Mouse (Mus musculus) hindbrain, embryonic 13.5 days (tissue): ENCODE results near the gene Itpripl2. TPM values are rescaled to one million over a fixed set of nuclear protein-coding genes. Genes with fewer than 3 reads are reported as not detected.

Experiments
- ATAC-seq: fragments of 200-750 bp; cut with Nextera tagmentation; 2 replicates; pipeline ENCODE4 v1.8.0; 2017; ENCODE audit warnings: moderate TSS enrichment; ENCODE audit not compliant: low FRiP score
- H3K27ac ChIP-seq: fragments of 300-500 bp; sonication (generic); 2 replicates; pipeline ENCODE4 v1.5.1; 2015; ENCODE audit warnings: inconsistent platforms, mild to moderate bottlenecking, moderate library complexity
- H3K27me3 ChIP-seq: fragments of 300-500 bp; sonication (generic); 2 replicates; pipeline ENCODE4 v1.6.1; 2015; ENCODE audit warnings: mild to moderate bottlenecking, inconsistent platforms
- H3K36me3 ChIP-seq: fragments of 300-500 bp; sonication (generic); 2 replicates; pipeline ENCODE4 v1.6.1; 2015; ENCODE audit warnings: mild to moderate bottlenecking, inconsistent platforms
- H3K4me1 ChIP-seq: fragments of 300-500 bp; sonication (generic); replicated peaks from 2 replicates; pipeline ENCODE4 v1.6.1; 2015; ENCODE audit warnings: inconsistent platforms
- H3K4me2 ChIP-seq: fragments of 300-500 bp; sonication (generic); 2 replicates; pipeline ENCODE4 v1.6.1; 2015; ENCODE audit warnings: inconsistent platforms, mild to moderate bottlenecking, moderate library complexity
- H3K4me3 ChIP-seq: fragments of 300-500 bp; sonication (generic); 2 replicates; pipeline ENCODE4 v1.5.1; 2015; ENCODE audit warnings: mild to moderate bottlenecking, inconsistent platforms
- H3K9ac ChIP-seq: fragments of 300-500 bp; sonication (generic); 2 replicates; pipeline ENCODE4 v1.6.1; 2015; ENCODE audit warnings: mild to moderate bottlenecking, inconsistent platforms
- H3K9me3 ChIP-seq: fragments of 300-500 bp; sonication (generic); 2 replicates; pipeline ENCODE4 v1.6.1; 2016; ENCODE audit warnings: inconsistent platforms
- WGBS: fragments of 180-500 bp; shearing (Covaris S2); methylation state at CpG from one replicate; pipeline ENCODE4 v1.1.7; 2015; 5-methylcytosine and 5-hydroxymethylcytosine counted together
- polyA plus RNA-seq: library from polyadenylated mRNA; unstranded; fragments of >200 nt; fragmentation: Nextera tagmentation; extraction: Ambion mirVana; gene quantifications from 2 replicates; pipeline ENCODE4 v1.2.1, GENCODE M21; 2015

The Itpripl2 gene
- polyA plus RNA-seq, 1 experiment from 2014 or later = 1.2 TPM

DNA sequence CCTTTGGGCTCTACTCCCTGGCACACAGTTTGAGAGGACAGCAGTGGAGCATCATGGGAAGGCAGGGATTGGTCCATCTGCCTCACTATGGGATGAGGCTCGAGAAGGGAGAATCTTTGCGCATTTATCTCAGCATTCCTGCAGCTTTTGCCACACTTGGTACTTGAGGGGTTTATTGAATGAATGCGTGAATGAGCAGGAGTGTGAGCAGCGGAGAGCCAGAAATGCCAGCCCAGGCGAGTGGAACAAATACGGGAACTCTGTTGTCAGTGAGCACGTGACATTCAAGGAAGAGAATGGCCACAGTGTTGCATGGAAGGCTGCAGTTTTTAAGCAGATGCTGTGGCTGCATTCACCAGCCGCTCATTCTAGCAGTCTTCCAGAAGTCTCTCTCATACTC lies 10.6 kb upstream of the Itpripl2 start:
- Histone ChIP-seq H3K27me3 (0 out of 2 replicates have a peak, but pooled peaks cover 5% of the 10 kb centered on the region), H3K4me3 (no peak overlapping the region), H3K36me3 (no peaks in the 10 kb centered on the region), H3K9ac (no peak overlapping the region), H3K9me3 (peaks cover 3% of the 10 kb centered on the region; the same call in 1 of the 2 replicates), H3K27ac (no peak overlapping the region), H3K4me2 (no peak overlapping the region), H3K4me1 (no peaks in the 10 kb centered on the region)
- 68% methylated on average over 8 of the region's 8 CpGs for WGBS
- no peak for ATAC-seq

DNA sequence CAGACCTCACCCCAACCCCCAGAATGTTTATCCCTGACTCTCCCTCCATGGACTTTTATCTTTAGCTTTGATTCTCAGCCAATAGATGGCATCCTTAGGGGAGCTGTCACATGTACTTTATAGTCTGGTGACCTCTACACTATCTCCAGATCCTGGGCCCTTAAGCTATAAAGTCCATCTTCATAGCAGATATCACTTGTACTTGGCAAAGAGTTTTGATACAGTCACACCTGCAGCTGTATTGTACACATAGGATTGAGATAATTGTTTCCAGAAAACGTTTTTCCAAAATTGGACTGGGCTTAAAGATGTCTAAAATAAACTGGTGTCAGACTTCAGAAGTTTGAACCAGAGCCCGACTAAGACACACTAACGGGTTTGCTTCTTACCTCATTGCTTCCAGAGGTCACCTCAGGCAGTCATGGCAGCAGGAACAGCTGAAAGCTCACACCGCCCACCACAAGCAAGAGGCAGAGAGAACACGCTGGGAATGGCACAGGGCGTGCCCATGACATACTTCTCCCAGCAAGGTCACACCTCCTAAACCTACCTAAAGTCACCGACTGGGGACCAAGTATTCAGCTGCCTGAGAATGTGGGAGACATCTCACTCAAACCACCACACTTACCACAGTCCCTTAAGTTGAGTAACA lies 8.1 kb upstream of the Itpripl2 start:
- no peak overlapping the region for H3K4me2 ChIP-seq
- ATAC-seq = no peak
- 0 out of 2 replicates have a peak, but pooled peaks cover 2% of the 10 kb centered on the region for H3K27me3 ChIP-seq
- WGBS = 82% methylated on average over 7 of the region's 7 CpGs
- H3K4me1 ChIP-seq = no peaks in the 10 kb centered on the region
- H3K36me3 ChIP-seq = no peaks in the 10 kb centered on the region
- H3K27ac ChIP-seq = no peak overlapping the region
- H3K9ac ChIP-seq = no peak overlapping the region
- no peak overlapping the region for H3K4me3 ChIP-seq
- H3K9me3 ChIP-seq = peaks cover 3% of the 10 kb centered on the region; the same call in 1 of the 2 replicates

DNA sequence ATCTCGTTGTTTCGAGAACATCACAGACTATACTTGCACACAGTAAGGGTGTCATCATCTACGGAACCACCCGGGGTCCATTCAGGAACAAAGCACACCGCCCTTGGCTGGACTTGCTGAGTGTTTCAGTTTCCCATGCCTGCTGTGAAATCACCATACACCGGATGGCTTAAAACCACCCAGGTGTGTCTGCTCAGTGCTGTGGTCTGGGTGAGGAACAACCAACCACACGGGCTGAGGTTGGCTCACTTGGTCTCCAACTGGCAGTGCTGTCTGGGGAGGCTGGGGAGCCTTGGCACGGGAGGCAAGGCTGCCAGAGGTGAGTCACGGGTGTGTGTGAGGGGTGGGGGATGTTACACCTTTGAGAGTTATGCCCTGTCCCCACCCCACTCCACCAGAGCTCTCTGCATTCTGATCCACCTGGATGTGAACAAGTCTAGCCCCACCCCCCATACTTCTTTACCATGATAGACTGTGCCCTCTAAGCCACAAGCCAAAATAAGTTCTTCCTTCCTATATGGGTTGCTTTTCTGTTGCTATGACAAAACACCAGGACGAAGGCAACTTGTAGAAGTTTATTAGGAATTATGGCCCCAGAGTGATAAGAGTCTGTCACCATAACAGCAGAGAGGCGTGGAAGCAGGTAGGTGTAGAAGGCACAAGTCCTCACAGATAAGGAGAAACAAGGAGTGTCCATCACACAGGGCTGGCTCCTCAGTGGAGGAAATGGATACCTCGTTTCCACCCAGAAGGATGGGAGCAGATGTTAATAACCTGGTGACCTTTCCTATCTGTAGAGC lies 7.4 kb upstream of the Itpripl2 start:
- 89% methylated on average over 12 of the region's 12 CpGs for WGBS

DNA sequence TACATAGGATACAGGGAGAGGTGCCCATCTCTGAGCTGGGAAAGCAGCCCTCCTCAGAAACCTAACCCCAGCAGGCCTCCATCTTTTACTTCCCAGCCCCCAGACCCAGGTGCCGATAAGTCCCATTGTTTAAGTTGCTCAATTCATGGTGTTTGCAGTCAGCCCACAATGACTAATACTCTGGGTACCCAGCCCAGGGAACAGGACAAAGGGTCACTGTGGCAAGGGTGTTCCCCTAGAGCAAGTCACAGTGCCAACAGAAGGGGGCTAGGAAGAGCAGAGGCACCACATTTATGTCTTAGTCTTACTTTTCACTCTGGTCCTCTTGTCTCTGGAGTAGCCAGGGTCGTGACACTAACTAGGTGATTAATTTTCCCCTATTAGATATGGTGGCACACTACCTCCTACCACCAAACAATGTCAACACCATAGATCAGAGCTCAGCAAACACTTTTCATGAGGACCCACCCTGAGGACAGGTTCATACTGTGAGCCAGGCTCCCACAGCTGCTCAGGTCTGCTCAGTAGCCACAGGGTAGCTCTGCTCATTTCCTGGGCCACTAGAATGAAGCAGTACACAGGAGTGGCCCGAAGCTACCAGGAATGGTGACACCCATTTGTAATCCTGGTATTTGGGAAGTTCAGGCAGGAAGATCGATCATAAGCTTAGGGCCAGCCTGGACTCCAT lies 3.3 kb upstream of the Itpripl2 start:
- Histone ChIP-seq H3K36me3 (no peaks in the 10 kb centered on the region), H3K4me2 (no peak overlapping the region), H3K4me1 (peaks cover 21% of the 10 kb centered on the region), H3K27ac (no peak overlapping the region), H3K9me3 (no peaks in the 10 kb centered on the region), H3K27me3 (peaks cover 44% of the 10 kb centered on the region), H3K4me3 (no peak overlapping the region), H3K9ac (no peak overlapping the region)
- 73% methylated on average over 4 of the region's 4 CpGs for WGBS
- no peak for ATAC-seq

More for the DNA sequence above, 7.4 kb upstream of the Itpripl2 start:
- H3K9me3 ChIP-seq = peaks cover 3% of the 10 kb centered on the region; the same call in 1 of the 2 replicates
- ATAC-seq = no peak
- H3K4me2 ChIP-seq = no peak overlapping the region
- H3K4me1 ChIP-seq = no peaks in the 10 kb centered on the region
- no peak overlapping the region for H3K27ac ChIP-seq
- no peak overlapping the region for H3K9ac ChIP-seq
- H3K27me3 ChIP-seq = peaks cover 5% of the 10 kb centered on the region; the same call in 1 of the 2 replicates
- H3K4me3 ChIP-seq = no peak overlapping the region
- H3K36me3 ChIP-seq = no peaks in the 10 kb centered on the region

DNA sequence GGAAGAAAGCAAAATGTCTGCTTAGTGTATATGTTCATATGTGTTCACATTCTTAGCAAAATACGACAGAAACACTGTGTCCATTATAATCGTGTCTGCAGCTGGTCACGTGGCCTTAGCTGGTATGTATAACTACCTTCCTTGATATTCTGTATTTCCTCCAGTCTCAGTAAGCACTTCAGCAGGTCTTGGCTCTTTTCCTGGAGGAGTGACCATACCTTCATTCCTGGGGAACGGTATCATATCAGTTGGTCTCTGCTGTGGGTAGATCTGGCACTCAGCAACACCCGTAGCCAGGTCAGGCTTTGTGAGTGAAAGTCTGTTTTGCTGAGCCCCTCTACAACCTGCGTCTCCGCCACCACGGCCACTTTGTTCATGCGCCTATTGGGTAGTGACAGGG lies 2.1 kb upstream of the Itpripl2 start:
- H3K4me3 ChIP-seq = no peak overlapping the region
- peaks cover 53% of the 10 kb centered on the region for H3K27me3 ChIP-seq
- no peak for ATAC-seq
- no peaks in the 10 kb centered on the region for H3K9me3 ChIP-seq
- H3K4me1 ChIP-seq = peaks cover 23% of the 10 kb centered on the region
- H3K4me2 ChIP-seq = no peak overlapping the region
- H3K9ac ChIP-seq = no peak overlapping the region
- H3K27ac ChIP-seq = no peak overlapping the region
- 91% methylated on average over 9 of the region's 9 CpGs for WGBS
- no peaks in the 10 kb centered on the region for H3K36me3 ChIP-seq

DNA sequence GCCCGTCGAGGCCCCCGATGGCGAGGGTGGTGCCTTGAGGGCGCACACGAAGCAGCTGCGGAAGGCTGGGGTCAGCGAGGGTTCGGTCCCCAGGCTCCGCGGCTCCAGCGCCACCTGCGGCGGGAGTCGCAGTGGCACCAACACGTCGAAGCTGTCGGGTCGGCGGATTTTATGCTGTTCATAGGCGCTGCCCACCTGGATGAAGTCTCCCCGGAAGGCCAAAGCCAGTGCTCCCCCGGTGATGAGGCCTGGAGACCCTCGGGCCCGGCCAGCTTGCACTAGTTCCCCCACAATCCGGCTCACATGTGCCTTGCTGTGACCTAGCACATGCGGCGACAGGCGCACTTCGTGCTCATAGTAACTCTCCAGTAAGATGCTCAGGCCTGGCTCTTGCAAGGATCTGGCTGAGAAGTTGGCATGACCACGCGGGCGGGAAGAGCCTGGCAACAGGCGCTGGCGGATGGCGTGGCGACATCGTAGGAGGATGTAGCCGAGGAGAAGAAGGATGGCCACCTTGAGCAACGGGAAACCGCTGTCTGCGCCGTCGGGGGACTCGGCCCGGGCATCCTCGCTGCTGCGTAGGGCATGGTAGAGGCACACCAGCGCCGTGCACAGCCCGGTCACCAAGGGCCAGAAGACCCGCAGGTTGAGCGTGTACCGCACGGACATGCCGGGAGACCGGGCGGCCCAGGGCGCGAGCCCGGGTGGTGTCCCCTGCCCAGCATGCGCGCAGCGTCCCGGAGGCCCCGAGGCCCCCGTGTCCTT lies 927 bp downstream of the Itpripl2 start:
- 2% methylated on average over 67 of the region's 67 CpGs for WGBS
- Histone ChIP-seq H3K4me3 (peak overlapping the region; percentile 51), H3K36me3 (no peaks in the 10 kb centered on the region), H3K27ac (peak overlapping the region; percentile 64), H3K9ac (peak overlapping the region; percentile 73), H3K4me1 (peaks cover 27% of the 10 kb centered on the region), H3K4me2 (peak overlapping the region; percentile 74), H3K27me3 (peaks cover 66% of the 10 kb centered on the region), H3K9me3 (no peaks in the 10 kb centered on the region)
- peak; percentile 37; the same call in 1 of the 2 replicates for ATAC-seq

DNA sequence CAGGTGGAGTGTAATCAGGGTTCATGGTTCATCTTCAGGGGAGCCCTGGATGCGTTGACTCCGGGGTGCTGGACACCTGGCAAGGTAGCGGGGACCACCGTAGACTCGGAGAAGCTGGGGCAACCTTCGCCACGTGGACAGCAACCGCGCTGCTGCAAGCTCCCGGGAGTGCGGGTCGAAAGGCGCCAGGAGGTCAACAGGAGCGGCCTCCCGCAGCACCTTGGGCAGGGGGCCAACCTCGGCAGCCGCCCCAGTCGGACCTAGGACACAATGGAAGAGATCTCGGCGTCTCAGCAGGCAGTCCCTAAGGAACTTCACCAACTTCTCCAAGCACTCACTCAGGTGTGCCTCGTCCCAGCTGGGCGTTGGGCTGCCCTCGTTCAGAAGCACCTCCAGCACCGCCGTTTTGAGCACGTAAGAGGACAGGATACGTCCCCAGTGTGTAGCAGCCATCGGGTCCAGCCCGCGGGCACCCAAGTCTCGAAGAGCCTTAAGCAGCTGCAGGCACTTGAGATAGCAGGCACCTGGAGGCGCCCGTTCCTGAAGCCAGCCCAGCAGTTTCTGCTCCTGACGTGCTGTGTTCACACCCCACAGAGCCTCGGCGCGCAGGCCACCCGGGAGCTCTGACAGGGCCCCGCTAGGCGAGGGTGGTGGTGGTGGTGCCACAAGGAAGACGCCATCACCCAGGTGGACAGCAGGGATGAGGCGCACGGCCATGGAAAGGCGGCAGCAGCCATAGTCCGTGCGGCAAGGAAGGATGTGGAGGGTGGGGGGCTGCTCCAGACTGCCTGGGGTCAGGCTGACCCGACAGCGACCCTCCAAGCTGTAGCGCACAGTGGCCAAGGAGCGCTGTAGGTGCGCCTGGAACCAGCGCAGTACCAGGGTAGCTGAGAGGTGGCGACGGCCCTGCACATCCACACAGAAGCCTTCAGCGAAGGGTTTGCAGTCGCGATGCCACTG lies 1.8 kb downstream of the Itpripl2 start:
- WGBS = 12% methylated on average over 57 of the region's 57 CpGs
- Histone ChIP-seq H3K9me3 (no peaks in the 10 kb centered on the region), H3K27me3 (peaks cover 66% of the 10 kb centered on the region), H3K4me1 (peaks cover 27% of the 10 kb centered on the region), H3K27ac (no peak overlapping the region), H3K9ac (no peak overlapping the region), H3K36me3 (no peaks in the 10 kb centered on the region), H3K4me3 (peak overlapping the region; percentile 51), H3K4me2 (peak overlapping the region; percentile 74)
- no peak; the same call in 1 of the 2 replicates for ATAC-seq

DNA sequence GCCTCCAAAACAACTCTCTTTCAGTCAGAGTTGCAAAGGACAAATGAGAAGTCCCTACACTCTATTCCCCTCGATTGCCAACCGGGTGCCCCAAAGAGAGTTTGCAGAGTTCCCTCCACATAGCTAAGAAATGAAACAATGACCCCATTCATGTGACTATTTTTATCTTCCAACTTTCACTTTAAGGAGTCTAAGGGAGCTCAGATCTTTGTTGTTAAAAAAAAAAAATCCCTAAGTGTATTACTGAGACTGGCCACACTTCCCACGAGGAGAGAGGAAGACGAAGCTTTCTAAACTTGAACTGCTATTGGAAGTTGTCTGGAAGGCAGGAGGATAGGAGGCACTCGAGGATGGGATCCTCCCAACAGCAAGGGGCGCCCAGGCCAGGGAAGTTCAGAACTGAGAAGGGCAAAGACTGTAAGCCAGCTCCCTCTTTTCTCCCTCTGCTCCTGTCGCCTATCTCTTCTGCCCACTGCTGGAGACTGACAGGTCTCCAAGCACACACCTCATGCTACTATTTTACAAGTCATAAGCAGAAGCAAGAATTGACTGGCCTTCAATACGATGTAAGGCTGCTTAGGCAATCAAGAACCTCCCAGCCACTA lies 3.6 kb downstream of the Itpripl2 start:
- Histone ChIP-seq H3K4me1 (peaks cover 27% of the 10 kb centered on the region), H3K4me3 (no peak overlapping the region), H3K27ac (no peak overlapping the region), H3K9me3 (no peaks in the 10 kb centered on the region), H3K4me2 (no peak overlapping the region), H3K36me3 (no peaks in the 10 kb centered on the region), H3K27me3 (peaks cover 56% of the 10 kb centered on the region), H3K9ac (no peak overlapping the region)
- no peak for ATAC-seq
- WGBS = 27% methylated on average over 8 of the region's 8 CpGs

DNA sequence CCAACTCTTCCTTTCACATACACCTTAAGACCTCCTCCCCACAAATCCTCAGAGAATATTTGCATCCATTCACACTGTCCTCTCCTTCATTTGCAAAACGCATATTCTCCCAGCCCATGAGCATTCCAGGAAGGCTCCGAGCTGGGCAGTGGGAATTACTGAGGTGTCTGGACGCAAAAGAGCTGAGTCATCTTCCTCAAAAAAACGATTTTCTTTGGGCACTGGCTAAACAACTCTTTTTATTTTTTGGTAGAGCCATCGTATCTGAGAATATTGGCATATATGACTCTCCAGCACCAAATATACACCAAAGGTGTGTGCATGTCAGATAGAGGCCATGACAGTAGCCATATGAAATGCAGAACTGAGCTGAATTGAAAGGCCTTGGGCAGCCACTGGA lies 4.9 kb downstream of the Itpripl2 start:
- no peak overlapping the region for H3K4me3 ChIP-seq
- ATAC-seq = no peak
- peaks cover 43% of the 10 kb centered on the region for H3K27me3 ChIP-seq
- peaks cover 25% of the 10 kb centered on the region for H3K4me1 ChIP-seq
- H3K36me3 ChIP-seq = no peaks in the 10 kb centered on the region
- whole genome bisulfite sequencing = 66% methylated on average over 5 of the region's 5 CpGs
- H3K27ac ChIP-seq = no peak overlapping the region
- no peak overlapping the region for H3K9ac ChIP-seq
- H3K4me2 ChIP-seq = no peak overlapping the region
- H3K9me3 ChIP-seq = no peaks in the 10 kb centered on the region

DNA sequence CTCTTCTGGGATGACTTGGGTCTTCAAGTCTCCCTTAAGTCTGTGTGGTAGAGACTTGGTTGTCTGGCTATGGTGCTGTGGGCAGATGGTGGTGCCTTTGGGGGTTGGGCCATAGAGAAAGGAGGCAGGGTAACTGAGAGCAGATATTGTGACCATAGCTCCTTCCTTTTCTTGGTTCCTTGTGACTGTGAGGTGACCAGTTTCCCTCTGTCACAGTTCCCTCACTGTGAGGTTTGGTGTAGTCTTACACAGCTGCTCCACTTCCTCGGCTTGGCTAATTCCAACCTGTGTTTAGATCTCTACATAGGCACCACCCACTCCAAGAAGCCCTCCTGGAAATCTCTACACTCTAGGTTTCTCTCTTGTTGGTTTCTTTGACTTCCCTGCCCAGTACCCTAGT lies 7.8 kb downstream of the Itpripl2 start:
- 100% methylated on average over 1 of the region's 1 CpGs for WGBS

DNA sequence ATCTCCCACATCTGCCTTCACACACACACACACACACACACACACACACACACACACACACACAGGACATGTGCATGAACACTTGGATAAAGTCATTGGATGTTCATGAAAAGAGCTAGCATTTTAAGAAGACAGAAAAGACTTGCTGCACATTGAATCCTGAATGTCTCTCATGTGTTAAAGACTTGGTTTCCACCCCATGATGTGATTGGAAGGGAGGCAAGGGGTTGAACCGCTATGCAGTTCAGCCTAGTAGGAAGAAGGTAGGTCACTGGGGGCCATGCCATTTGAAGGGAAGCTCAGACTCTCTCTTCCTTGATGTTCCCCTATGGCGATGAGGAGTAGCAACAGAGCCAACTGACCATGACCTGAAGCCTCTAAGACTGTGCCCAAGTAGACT lies 9.8 kb downstream of the Itpripl2 start:
- Histone ChIP-seq H3K9ac (no peak overlapping the region), H3K27me3 (no peaks in the 10 kb centered on the region), H3K4me2 (no peak overlapping the region), H3K36me3 (no peaks in the 10 kb centered on the region), H3K9me3 (no peaks in the 10 kb centered on the region), H3K4me1 (no peaks in the 10 kb centered on the region), H3K27ac (no peak overlapping the region), H3K4me3 (no peak overlapping the region)
- 87% methylated on average over 2 of the region's 2 CpGs for WGBS
- no peak for ATAC-seq

More for the DNA sequence above, 7.8 kb downstream of the Itpripl2 start:
- Histone ChIP-seq H3K27ac (no peak overlapping the region), H3K36me3 (no peaks in the 10 kb centered on the region), H3K9me3 (no peaks in the 10 kb centered on the region), H3K4me3 (no peak overlapping the region), H3K9ac (no peak overlapping the region), H3K4me2 (no peak overlapping the region), H3K4me1 (0 out of 2 replicates have a peak, but pooled peaks cover 4% of the 10 kb centered on the region), H3K27me3 (peaks cover 14% of the 10 kb centered on the region)
- ATAC-seq = no peak
